Mouse (Mus musculus) heart, postnatal 10 days (tissue): ENCODE results near the gene Erp27. TPM values are rescaled to one million over a fixed set of nuclear protein-coding genes. Genes with fewer than 3 reads are reported as not detected.

ENCODE experiments used
- DNase-seq, 2 experiments: peaks; one replicate each; pipeline ENCODE4 v3.0.0; 2021
- intact Hi-C: fragments of 180-260 bp; cut with DNase I; formaldehyde crosslinking; loops from one replicate; pipeline ENCODE4 v1.15.1; 2025
- total RNA-seq, 2 experiments: library from RNA; stranded (reverse); gene quantifications; 2 replicates each; pipeline ENCODE4 v1.2.3; 2021

The Erp27 gene
- not detected for total RNA-seq

- intact Hi-C loops = loop anchor here (5.0 kb wide), 1 partner anchor 45 kb away; no protein-coding TSS in a partner anchor
- no peak for DNase-seq
Observed at GRCm38 (mm10) chr6:136922080-136922479, at the start of gene Erp27. Gene Erp27 (minus strand): TSS chr6:136922180.

- intact Hi-C loops = loop anchor here (5.0 kb wide), 2 partner anchors 47 to 107 kb away; partner anchors contain the start of genes Erp27 and Pde6h
- DNase-seq = peak; percentile 45 to 53
Observed at GRCm38 (mm10) chr6:136968877-136969276, 46.9 kb upstream of the Erp27 start.

GRCm38 (mm10) chr6:136967466-136967865 lies 45.5 kb upstream of the Erp27 start:
- intact Hi-C loops = loop anchor here (5.0 kb wide), 2 partner anchors 45 to 105 kb away; partner anchors contain the start of genes Erp27 and Pde6h
- DNase-seq = no peak

- intact Hi-C loops = loop anchor here (5.0 kb wide), 2 partner anchors 44 to 104 kb away; partner anchors contain the start of genes Erp27 and Pde6h
- DNase-seq = no peak
Observed at GRCm38 (mm10) chr6:136965912-136966311, 43.9 kb upstream of the Erp27 start.

- intact Hi-C loops = loop anchor here (5.0 kb wide), 2 partner anchors 43 to 103 kb away; partner anchors contain the start of genes Erp27 and Pde6h
- DNase-seq = no peak
Observed at GRCm38 (mm10) chr6:136964609-136965510, 42.9 kb upstream of the Erp27 start.

GRCm38 (mm10) chr6:136962957-136963356 lies 41.0 kb upstream of the Erp27 start:
- intact Hi-C loops = no loop called here
- no peak for DNase-seq

GRCm38 (mm10) chr6:136959131-136959530 lies 37.2 kb upstream of the Erp27 start:
- intact Hi-C loops = no loop called here
- DNase-seq = no peak

GRCm38 (mm10) chr6:136957062-136957461 lies 35.1 kb upstream of the Erp27 start:
- no peak for DNase-seq
- intact Hi-C loops = no loop called here

- no peak for DNase-seq
- intact Hi-C loops = no loop called here
Observed at GRCm38 (mm10) chr6:136955240-136955639, 33.3 kb upstream of the Erp27 start.

GRCm38 (mm10) chr6:136954715-136955114 lies 32.7 kb upstream of the Erp27 start:
- DNase-seq = no peak
- intact Hi-C loops = no loop called here

- no peak for DNase-seq
- intact Hi-C loops = no loop called here
Observed at GRCm38 (mm10) chr6:136954192-136954591, 32.2 kb upstream of the Erp27 start.

- intact Hi-C loops = no loop called here
- no peak for DNase-seq
Observed at GRCm38 (mm10) chr6:136952930-136953329, 30.9 kb upstream of the Erp27 start.

GRCm38 (mm10) chr6:136950171-136950570 lies 28.2 kb upstream of the Erp27 start:
- no peak for DNase-seq
- intact Hi-C loops = no loop called here

GRCm38 (mm10) chr6:136947716-136948115 lies 25.7 kb upstream of the Erp27 start:
- intact Hi-C loops = no loop called here
- DNase-seq = no peak

- DNase-seq = no peak
- intact Hi-C loops = no loop called here
Observed at GRCm38 (mm10) chr6:136946943-136947342, 25.0 kb upstream of the Erp27 start.

- no peak for DNase-seq
- intact Hi-C loops = no loop called here
Observed at GRCm38 (mm10) chr6:136946241-136946640, 24.3 kb upstream of the Erp27 start.

GRCm38 (mm10) chr6:136944511-136944910 lies 22.5 kb upstream of the Erp27 start:
- no peak for DNase-seq
- intact Hi-C loops = no loop called here

GRCm38 (mm10) chr6:136943392-136943791 lies 21.4 kb upstream of the Erp27 start:
- DNase-seq = no peak
- intact Hi-C loops = no loop called here

GRCm38 (mm10) chr6:136942280-136942679 lies 20.3 kb upstream of the Erp27 start:
- intact Hi-C loops = no loop called here
- DNase-seq = no peak

GRCm38 (mm10) chr6:136941051-136942021 lies 19.4 kb upstream of the Erp27 start, which contains the start of gene Arhgdib:
Gene Arhgdib (minus strand): TSS chr6:136941899.
- DNase-seq = peak; percentile 49 to 50
- intact Hi-C loops = no loop called here
